In genomic region chr11:50108823-50109244, GRCm38 (mm10) we compare ENCODE assay signal across 9 mouse cellular contexts. TPM values are rescaled to one million over a fixed set of nuclear protein-coding genes. Genes with fewer than 3 reads are reported as not detected.
DNase-seq lines count a peak whose midpoint lies in the region; ATAC-seq lines count a peak whose summit lies in the region.
"Had no signal": no experiment of that assay in that cellular context is flagged by ENCODE, and none has a peak within 500 bp of the region (broad histone marks: within the 10 kb centered on the region; RNA-seq: fewer than 3 reads in every experiment).

No protein-coding gene starts in this region.

- no peak overlapping the region for H3K9ac ChIP-seq in midbrain, embryonic 11.5 days (ENCODE audit: low read length)
- no peak overlapping the region for H3K9ac ChIP-seq in heart, embryonic 15.5 days
- H3K9ac ChIP-seq: midbrain, embryonic 12.5 days had no signal

- no peak for ATAC-seq in midbrain, embryonic 11.5 days (ENCODE audit: low FRiP score)
- peak; percentile 58; the same call in 1 of the 2 replicates for ATAC-seq in heart, embryonic 15.5 days (replicated peaks; ENCODE audit: insufficient number of reproducible peaks, insufficient read depth, low FRiP score, low read depth)
- ATAC-seq in neutrophil, adult 5-6 weeks (ENCODE audit: extremely low read depth, insufficient number of reproducible peaks, low FRiP score, poor library complexity, severe bottlenecking), result peak; percentile 30; the same call in 1 of the 2 replicates

- WGBS in midbrain, embryonic 11.5 days, result 82% methylated on average over 8 of the region's 8 CpGs
- WGBS in midbrain, embryonic 10.5 days, result 78% methylated on average over 8 of the region's 8 CpGs
- WGBS in heart, embryonic 15.5 days, result 63% methylated on average over 8 of the region's 8 CpGs

- no peak overlapping the region for H3K4me3 ChIP-seq in midbrain, embryonic 11.5 days (ENCODE audit: low read depth, low read length)
- no peak overlapping the region for H3K4me3 ChIP-seq in midbrain, embryonic 10.5 days
- H3K4me3 ChIP-seq in heart, embryonic 15.5 days, result no peak overlapping the region
- H3K4me3 ChIP-seq: forebrain, embryonic 10.5 days; midbrain, embryonic 12.5 days had no signal

- H3K36me3 ChIP-seq in midbrain, embryonic 11.5 days (ENCODE audit: control insufficient read depth, insufficient read depth, low read length), result peaks cover 2% of the 10 kb centered on the region; the same call in 1 of the 2 replicates
- peaks cover 23% of the 10 kb centered on the region for H3K36me3 ChIP-seq in midbrain, embryonic 10.5 days
- H3K36me3 ChIP-seq in heart, embryonic 15.5 days, result 0 out of 2 replicates have a peak, but pooled peaks cover 2% of the 10 kb centered on the region

- H3K27me3 ChIP-seq in midbrain, embryonic 11.5 days (ENCODE audit: control insufficient read depth, insufficient read depth, low read length), result no peaks in the 10 kb centered on the region
- no peaks in the 10 kb centered on the region for H3K27me3 ChIP-seq in midbrain, embryonic 10.5 days (ENCODE audit: low read depth, poor library complexity, severe bottlenecking)
- no peaks in the 10 kb centered on the region for H3K27me3 ChIP-seq in heart, embryonic 15.5 days
- H3K27me3 ChIP-seq: midbrain, embryonic 12.5 days had no signal

- no peaks in the 10 kb centered on the region for H3K4me1 ChIP-seq in midbrain, embryonic 11.5 days (ENCODE audit: control insufficient read depth, insufficient read depth, low read length)
- H3K4me1 ChIP-seq in midbrain, embryonic 10.5 days, result peaks cover 4% of the 10 kb centered on the region
- H3K4me1 ChIP-seq in heart, embryonic 15.5 days (replicated peaks), result peaks cover 11% of the 10 kb centered on the region
- H3K4me1 ChIP-seq: midbrain, embryonic 12.5 days had no signal

- H3K27ac ChIP-seq in midbrain, embryonic 11.5 days (ENCODE audit: low read depth, low read length), result no peak overlapping the region
- H3K27ac ChIP-seq in midbrain, embryonic 10.5 days (replicated peaks), result no peak overlapping the region
- peak overlapping the region; percentile 65 for H3K27ac ChIP-seq in heart, embryonic 15.5 days
- H3K27ac ChIP-seq: midbrain, embryonic 12.5 days had no signal

- peak; percentile 77 for DNase-seq in midbrain, embryonic 11.5 days (ENCODE audit: low spot score, missing footprints)
- DNase-seq in midbrain, embryonic 10.5 days (ENCODE audit: low spot score), result no peak
- DNase-seq in kidney, postnatal 10 days, result peak; percentile 21
- no peak for DNase-seq in spleen, adult 12 weeks (ENCODE audit: low spot score)
- DNase-seq in urinary bladder, postnatal 4 days (ENCODE audit: low spot score in 2 of 2), result no peak

- H3K4me2 ChIP-seq in midbrain, embryonic 11.5 days, result no peak overlapping the region
- no peak overlapping the region for H3K4me2 ChIP-seq in heart, embryonic 15.5 days
- H3K4me2 ChIP-seq: midbrain, embryonic 12.5 days had no signal

- no peaks in the 10 kb centered on the region for H3K9me3 ChIP-seq in midbrain, embryonic 11.5 days (ENCODE audit: control insufficient read depth, low read length)
- H3K9me3 ChIP-seq in midbrain, embryonic 10.5 days (replicated peaks), result no peaks in the 10 kb centered on the region
- H3K9me3 ChIP-seq in heart, embryonic 15.5 days (replicated peaks), result no peaks in the 10 kb centered on the region
- H3K9me3 ChIP-seq: forebrain, embryonic 10.5 days; midbrain, embryonic 12.5 days had no signal

RNA-seq across cellular contexts. Expression of gene Tbc1d9b, which starts 22.4 kb away (rescaled TPM):
- polyA plus RNA-seq in midbrain, embryonic 11.5 days (2014; fragmentation: Nextera tagmentation; extraction: Ambion mirVana), result 27.6 and 30.0 TPM in 2 replicates
- polyA plus RNA-seq in midbrain, embryonic 10.5 days (2016; fragmentation: Nextera tagmentation; extraction: Ambion mirVana), result 33.6 and 39.8 TPM in 2 replicates
- polyA plus RNA-seq in heart, embryonic 15.5 days (2015; fragmentation: Nextera tagmentation; extraction: Ambion mirVana), result 25.6 and 33.8 TPM in 2 replicates
- total RNA-seq in neutrophil, adult 5-6 weeks (2017), result 74.3 and 98.6 TPM in 2 replicates

Comparison
In these comparisons a context has a peak if more than half of its experiments do, and no peak if none do; other contexts are left out.
1. DNase-seq: peak in midbrain, embryonic 11.5 days (single experiment) and kidney, postnatal 10 days (single experiment); none in midbrain, embryonic 10.5 days (single experiment), spleen, adult 12 weeks (single experiment) and urinary bladder, postnatal 4 days (0 of 2).